Mouse (Mus musculus): ENCODE results near the gene Tnfrsf4.

The Tnfrsf4 gene

DNA sequence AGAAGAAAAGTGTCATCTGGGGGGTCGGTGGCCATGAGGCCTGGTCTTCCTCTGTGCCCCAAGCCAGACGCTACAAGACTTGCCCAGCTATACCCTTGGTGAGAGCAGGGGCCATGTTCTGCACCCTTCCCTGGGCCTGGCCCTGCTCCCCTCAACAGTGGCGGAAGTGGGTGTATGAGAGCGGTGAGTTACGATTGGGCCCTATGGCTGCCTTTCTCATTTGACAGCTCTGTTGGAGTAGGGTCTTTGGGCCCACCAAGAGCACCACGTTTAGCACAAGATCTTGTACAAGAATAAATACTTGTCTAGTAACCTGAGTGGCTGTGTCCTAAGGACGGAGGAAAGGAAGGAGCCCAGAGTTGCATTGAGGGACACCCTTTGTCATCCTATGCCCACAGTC is 14.9 kb downstream of the Tnfrsf4 start:
- no peak for DNase-seq (ENCODE audit: extremely low spot score)

GRCm38 (mm10) chr4:156030651-156031118 is 17.0 kb downstream of the Tnfrsf4 start:
- no peak for DNase-seq (ENCODE audit: extremely low spot score)

- DNase-seq (ENCODE audit: extremely low spot score), result no peak
Observed at GRCm38 (mm10) chr4:156031255-156031592, 17.6 kb downstream of the Tnfrsf4 start.

DNA sequence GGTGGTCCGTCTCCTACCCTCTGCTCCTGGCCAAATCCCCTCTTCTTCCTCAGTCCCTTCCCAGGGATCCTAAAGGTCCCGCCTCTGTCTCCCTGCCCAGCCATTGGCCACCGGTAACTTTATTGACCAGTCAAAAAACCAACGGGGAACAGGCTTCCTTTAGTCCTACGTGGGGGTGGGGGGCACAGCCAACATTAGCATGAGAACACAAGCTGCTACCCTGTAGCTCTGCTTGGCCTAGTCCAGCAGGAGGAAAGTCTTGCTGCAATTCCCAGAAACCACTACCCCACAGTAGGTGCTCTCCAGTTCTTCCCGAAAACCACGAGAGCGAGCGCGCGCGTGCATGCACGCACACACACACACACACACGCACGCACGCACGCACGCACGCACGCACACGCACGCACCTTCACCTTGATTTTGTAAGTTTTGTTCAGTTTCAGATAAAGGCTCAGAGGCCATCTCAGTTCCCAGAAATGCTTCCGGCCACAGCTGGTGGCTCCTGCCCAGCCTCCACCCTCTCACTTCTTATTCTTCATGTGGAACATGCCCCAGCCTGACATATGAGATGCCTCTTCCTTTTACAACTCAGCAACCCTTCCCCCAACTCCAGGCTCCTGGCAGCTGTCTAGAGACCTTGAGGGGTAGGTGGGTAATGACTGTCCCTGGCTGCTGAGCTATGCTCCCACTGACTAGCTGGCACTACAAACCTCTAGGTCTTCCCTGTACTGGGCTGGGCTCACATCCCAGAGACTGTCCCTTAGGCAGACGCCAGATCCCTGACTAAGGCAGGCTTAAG is 18.1 kb downstream of the Tnfrsf4 start:
- DNase-seq (ENCODE audit: extremely low spot score), result peak; percentile 86

GRCm38 (mm10) chr4:156032856-156033255 is 19.2 kb downstream of the Tnfrsf4 start:
- DNase-seq (ENCODE audit: extremely low spot score), result no peak

GRCm38 (mm10) chr4:156033476-156034119 is 20.0 kb downstream of the Tnfrsf4 start:
- peak; percentile 49 for DNase-seq (ENCODE audit: extremely low spot score)

- no peak for DNase-seq (ENCODE audit: extremely low spot score)
Observed at GRCm38 (mm10) chr4:156034301-156034700, 20.7 kb downstream of the Tnfrsf4 start.

- no peak for DNase-seq (ENCODE audit: extremely low spot score)
Observed at GRCm38 (mm10) chr4:156034901-156035300, 21.3 kb downstream of the Tnfrsf4 start.

DNA sequence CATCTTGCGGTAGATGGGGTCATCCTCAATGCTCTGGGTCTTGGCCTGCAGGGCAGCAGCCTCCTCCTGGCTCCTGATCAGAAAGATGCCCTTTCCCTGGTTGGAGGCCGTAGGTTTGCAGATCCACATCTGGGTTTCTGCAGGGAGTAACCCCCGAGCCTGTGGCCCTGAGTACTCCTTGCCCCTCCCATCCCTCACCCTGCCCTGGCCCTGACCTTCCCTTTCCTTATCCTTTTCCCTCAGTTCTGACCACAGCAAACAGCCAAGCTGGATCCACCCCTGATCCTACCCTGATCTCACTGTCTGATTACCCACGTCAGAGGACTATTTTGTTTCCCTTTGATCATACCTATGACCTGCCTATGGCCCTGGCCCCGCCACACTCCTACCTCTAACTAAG is 31.1 kb downstream of the Tnfrsf4 start:
- DNase-seq (ENCODE audit: extremely low spot score), result no peak

GRCm38 (mm10) chr4:156049779-156050178 is 36.1 kb downstream of the Tnfrsf4 start:
- no peak for DNase-seq (ENCODE audit: extremely low spot score)

DNA sequence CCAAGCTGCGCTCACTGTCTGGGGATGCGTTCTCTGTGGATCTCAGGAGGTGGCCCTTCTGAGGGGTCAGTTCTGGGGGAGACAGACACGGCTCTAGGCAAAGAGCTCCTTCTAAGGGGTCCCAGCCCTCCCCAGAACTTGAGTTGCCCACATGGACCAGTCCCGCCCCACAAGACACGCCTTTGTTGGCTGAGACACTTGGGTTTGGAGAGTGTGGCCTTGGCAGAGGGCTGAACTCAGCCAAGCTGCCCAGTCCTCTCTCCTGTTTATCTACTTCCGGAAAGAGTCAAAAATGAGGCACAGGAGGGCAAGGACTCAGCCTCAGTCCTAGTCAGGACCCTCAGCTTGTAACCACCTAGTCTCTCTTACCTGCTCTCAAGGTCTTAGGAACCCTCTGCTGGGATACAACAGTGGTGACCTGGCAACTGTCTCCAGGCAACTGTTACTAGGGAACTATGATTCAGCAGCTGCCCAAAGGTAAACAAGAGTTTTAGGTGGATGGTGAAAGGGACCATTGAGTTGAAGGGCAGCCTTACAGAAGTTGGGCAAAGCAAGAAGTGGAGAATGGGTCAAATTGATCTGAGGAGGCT is 36.8 kb downstream of the Tnfrsf4 start:
- DNase-seq (ENCODE audit: extremely low spot score), result no peak

DNA sequence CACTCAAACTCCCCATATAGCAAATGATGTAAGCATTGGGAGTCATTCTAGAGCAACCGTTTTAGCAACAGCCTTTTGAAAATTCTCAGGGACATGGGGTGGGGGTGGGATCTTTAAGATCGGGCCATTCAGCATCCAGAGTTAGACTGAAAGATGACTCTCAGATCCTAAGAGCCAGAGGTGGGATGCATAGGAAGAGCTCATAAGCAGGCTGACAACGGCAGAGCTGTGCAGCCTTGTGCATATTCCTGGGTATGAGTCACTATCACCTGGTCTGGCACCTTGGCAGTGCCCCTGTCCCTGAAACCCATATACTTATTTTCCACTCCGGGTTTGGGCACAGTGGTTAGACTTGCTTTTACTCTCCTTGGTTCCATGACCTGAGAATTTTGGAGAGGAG is 39.5 kb downstream of the Tnfrsf4 start:
- DNase-seq (ENCODE audit: extremely low spot score), result no peak

- DNase-seq (ENCODE audit: extremely low spot score), result no peak
Observed at GRCm38 (mm10) chr4:156054130-156054529, 40.5 kb downstream of the Tnfrsf4 start.

DNA sequence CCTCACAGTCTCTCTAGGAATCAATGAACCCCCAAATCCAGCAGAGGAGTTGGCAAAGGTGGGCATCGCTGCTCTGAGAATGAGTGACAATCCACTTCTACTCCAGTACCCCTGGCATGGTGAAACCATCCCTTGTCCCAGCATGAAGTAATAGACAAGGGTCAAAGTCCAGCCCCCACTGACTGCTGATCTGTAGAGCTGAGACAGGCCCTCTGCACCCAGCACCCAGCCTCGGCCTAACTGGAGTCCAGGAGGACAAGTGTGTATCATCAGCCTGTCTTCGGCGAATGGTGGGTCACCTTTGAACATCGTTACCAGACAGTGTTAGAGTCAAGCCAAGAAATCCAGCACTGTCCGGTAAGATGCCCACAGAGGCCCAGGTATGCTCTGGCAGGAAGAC is 41.0 kb downstream of the Tnfrsf4 start:
- DNase-seq (ENCODE audit: extremely low spot score), result no peak

DNA sequence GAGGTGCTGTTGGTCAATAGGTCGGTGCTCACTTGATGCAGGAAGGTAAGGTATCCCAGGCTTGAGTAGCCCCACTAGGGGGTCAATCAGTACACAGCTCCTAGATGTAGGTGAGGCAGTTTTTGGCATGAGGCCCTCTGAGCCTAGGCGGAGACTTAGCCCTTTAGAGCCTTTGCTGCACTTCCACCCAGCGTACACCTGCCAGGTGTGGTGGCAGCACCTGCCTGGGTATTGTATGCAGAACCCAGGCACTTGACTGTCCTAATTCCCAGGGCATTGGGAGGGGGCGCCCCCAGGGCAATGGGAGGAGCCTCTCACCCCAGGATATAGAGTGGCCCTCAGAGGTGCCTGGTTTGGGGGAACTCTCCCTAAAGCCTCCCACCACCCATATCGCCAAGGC is 41.5 kb downstream of the Tnfrsf4 start:
- no peak for DNase-seq (ENCODE audit: extremely low spot score)

DNA sequence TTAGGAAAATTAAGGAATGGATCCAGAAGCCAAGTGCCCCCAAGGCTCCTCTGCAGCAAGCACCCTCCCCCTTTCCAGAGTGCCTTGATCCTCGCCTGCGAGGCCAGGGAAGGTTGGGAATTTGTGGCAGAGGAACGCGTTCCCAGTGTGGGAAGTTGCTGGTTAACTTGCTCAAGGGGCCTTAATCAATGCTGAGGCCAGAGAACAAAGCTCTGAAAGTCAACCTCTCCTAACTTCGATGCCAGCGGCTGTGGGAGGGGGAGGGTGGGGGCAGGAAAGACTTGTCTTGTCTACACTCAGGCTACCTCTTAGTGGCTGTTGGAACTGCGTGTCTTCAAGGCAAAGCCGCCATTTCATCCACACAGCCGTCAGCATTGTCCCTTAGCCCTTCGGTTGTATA is 44.1 kb downstream of the Tnfrsf4 start:
- DNase-seq (ENCODE audit: extremely low spot score), result no peak

GRCm38 (mm10) chr4:156058826-156059225 is 45.2 kb downstream of the Tnfrsf4 start:
- DNase-seq (ENCODE audit: extremely low spot score), result no peak

DNA sequence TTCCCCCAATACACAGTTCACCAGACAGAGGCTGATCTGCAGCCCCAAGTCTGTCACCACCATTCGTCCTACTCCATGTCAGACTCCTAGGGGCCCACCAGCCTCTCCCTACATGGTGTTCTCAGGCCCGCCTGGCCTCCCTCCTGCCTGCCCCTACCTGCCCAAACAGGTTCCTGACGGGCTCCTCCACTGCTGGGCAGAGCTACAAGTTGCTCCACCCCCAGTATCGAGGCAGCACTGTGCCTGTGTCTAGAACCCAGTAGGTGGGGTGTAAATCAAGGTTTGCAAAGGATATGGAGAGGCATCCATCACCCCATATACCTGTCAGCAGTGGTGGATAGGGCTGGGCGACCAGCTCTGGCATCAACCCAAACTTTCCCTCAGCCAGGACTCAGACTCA is 45.6 kb downstream of the Tnfrsf4 start, which contains the start of gene Ttll10:
TSS of gene Ttll10 (minus strand) at position 154 of the 400 bp plus-strand sequence.
- no peak for DNase-seq (ENCODE audit: extremely low spot score)

GRCm38 (mm10) chr4:156059713-156060112 is 46.1 kb downstream of the Tnfrsf4 start:
- peak; percentile 35 for DNase-seq (ENCODE audit: extremely low spot score)

GRCm38 (mm10) chr4:156063861-156064509 is 50.3 kb downstream of the Tnfrsf4 start:
- no peak for DNase-seq (ENCODE audit: extremely low spot score)

- DNase-seq (ENCODE audit: extremely low spot score), result no peak
Observed at GRCm38 (mm10) chr4:156064510-156064897, 50.9 kb downstream of the Tnfrsf4 start.

DNA sequence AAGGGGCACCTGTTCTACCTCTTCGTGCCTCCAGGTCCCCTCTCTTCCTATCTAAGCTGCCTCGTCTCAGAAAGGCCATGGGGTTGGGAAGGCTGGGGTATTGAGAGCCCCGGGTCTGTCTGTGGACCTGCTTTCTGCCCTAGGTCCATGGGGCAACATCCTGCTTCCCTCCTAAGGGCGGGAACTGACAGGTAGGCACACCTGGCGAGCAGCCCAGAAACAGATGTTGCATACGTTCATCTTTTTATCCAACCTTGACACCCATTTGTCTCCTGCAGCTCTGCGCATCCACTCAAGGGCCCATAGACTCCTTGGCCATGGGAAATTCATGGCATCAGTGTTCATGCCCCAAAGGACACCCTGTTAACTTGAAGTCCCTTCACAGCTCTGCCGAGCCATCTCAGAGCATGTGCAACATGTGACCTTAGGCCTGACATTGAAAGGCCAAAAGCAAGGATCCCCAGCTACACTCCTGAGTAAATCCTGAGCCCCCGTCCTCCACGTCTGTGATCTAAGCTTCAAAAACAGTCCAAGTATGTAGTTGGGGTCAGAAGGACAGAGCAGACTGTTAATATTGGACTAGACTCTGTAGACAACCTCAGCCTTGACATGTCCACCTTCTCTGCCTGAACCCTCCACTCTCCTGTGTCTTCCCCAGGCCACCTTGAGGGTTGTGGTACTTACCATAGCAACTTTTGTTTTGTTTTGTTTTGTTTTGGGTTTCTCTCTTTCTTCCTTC is 51.7 kb downstream of the Tnfrsf4 start:
- DNase-seq (ENCODE audit: extremely low spot score), result no peak
